Mouse (Mus musculus) bone marrow macrophage, adult 2 months (primary cell): ENCODE measurements at regions not wholly inside any gene's neighbourhood (a gene's known extent, or its start where the extent isn't known, plus 50 kb on each side); places are given as distances from the start of the nearest gene placed in this dataset.

Experiments
- H3K27ac ChIP-seq: 2 replicates; pipeline ENCODE4 v1.5.1; 2012; ENCODE audit warnings: low read depth, low read length; ENCODE audit not compliant: insufficient read depth
- H3K4me1 ChIP-seq: 2 replicates; pipeline ENCODE4 v1.6.1; 2012; ENCODE audit warnings: low read length; ENCODE audit not compliant: control insufficient read depth, insufficient read depth
- H3K4me3 ChIP-seq: 2 replicates; pipeline ENCODE4 v1.5.1; 2012; ENCODE audit warnings: mild to moderate bottlenecking, low read length, moderate library complexity; ENCODE audit not compliant: insufficient read depth
- CTCF ChIP-seq: IDR thresholded peaks from 2 replicates; pipeline ENCODE4 v1.5.1; 2012; ENCODE audit warnings: low read depth, mild to moderate bottlenecking, low read length, moderate library complexity
- POLR2A ChIP-seq: IDR thresholded peaks from 2 replicates; pipeline ENCODE4 v1.6.1; 2012; ENCODE audit warnings: mild to moderate bottlenecking, low read depth, low read length, borderline replicate concordance

DNA sequence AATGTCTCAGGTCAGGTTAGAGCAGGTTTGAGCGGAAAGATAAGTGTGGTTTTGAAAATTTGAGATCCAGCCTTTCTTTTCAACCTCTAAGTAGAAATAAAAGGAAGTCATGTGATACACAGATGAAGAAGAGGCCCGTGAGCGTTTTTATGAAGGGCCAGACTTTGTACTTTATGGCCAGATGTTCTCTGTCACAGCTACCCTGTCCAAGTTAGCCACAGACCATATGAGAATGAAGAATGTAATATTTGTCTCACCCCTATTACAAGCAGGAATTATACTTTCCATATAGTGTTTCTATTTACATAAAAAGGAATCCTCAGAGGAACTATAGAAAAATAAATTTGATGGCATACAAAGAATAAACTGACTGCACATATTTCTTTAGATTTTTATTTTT is 114.9 kb upstream of the Ahr start:
- no peak for TF ChIP-seq CTCF
- no peak for TF ChIP-seq POLR2A
- H3K27ac ChIP-seq: no peak overlapping the region
- H3K4me3 ChIP-seq: no peak overlapping the region
- H3K4me1 ChIP-seq: no peaks in the 10 kb centered on the region

DNA sequence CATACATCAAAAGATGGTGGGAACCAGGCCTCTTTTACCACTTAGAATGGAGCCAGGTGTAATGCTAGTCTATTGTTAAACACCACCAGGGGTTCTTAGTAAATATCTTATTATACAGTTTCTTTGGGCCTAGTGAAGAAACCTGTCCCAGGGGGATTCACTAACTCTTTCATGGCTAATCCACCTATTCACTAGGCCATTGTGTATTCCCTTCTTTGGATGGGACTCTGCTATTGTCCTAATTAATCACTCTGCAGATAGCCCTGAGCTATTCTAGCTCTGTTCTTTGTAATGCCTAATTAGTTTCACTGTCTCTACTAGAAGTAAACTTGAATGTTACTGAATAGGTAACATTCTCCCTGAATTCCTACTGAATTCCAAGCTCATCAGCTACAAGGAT is 107.6 kb upstream of the Ahr start:
- no peak overlapping the region for H3K27ac ChIP-seq
- TF ChIP-seq CTCF: no peak
- no peak for TF ChIP-seq POLR2A
- H3K4me1 ChIP-seq: no peaks in the 10 kb centered on the region
- H3K4me3 ChIP-seq: no peak overlapping the region

DNA sequence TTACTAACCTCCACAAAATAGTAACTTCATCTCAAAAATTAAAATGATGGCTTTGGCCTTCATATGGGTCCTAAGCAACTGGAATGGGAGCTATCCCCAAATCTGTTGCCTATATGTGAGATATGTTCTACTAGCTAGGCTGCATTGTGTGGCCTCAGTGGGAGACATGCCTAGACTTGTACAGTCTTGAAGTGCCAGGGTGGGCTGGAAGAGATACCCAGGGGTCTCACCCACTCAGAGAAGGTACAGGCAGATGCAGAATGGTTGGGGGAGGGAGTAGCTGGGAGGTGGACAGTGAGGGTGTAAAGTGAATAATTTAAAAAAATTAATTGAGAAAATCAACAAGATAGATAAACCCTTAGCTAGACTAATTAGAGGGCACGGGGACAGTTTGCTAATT is 106.9 kb upstream of the Ahr start:
- no peak overlapping the region for H3K4me3 ChIP-seq
- TF ChIP-seq CTCF (no peak), POLR2A (no peak)
- no peak overlapping the region for H3K27ac ChIP-seq

DNA sequence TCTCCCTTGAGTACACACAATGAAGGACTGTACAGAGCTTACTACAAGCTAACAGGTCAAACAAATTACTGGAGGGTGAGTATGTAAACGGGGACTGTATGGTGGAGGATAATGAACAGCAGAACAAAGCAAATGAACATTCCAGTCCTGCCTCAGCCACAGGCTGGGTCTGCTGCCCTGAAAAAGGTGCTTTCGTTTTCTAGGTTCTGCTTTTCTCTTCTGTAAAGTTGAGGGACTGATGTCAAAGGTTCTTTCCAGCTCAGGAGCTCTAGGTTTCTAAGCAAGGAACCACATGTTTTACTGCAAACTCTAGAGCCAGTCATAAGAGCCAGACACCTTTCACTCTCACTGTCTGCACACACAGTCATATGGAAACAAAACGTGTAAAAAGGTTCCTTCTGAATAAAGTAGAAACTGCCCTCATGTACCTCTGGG is 106.1 kb upstream of the Ahr start:
- Histone ChIP-seq H3K4me1 (no peaks in the 10 kb centered on the region), H3K4me3 (no peak overlapping the region), H3K27ac (no peak overlapping the region)
- TF ChIP-seq POLR2A (no peak), CTCF (no peak)

More for the DNA sequence above, 106.9 kb upstream of the Ahr start:
- no peaks in the 10 kb centered on the region for H3K4me1 ChIP-seq

DNA sequence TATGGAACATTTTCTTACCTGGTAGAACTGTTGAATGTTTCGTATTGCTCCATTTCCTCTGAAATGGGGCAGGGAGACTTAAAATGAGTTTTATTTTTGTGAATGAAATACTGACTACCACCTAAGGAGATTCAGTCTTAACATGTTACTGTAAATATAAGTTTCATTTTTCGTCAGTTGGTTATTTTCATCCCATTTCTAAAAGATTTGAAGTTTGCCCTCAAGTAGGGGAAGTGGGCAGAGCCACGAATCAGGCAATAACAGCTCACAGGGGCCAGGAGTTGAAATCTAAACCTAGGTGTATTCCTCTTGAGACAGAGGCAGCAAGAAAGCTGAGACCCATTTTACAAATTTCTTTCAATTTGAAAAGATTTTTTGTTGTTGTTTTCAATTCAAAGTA is 88.6 kb upstream of the Ahr start:
- H3K27ac ChIP-seq: no peak overlapping the region
- H3K4me1 ChIP-seq: no peaks in the 10 kb centered on the region
- TF ChIP-seq CTCF (no peak), POLR2A (no peak)
- H3K4me3 ChIP-seq: no peak overlapping the region

DNA sequence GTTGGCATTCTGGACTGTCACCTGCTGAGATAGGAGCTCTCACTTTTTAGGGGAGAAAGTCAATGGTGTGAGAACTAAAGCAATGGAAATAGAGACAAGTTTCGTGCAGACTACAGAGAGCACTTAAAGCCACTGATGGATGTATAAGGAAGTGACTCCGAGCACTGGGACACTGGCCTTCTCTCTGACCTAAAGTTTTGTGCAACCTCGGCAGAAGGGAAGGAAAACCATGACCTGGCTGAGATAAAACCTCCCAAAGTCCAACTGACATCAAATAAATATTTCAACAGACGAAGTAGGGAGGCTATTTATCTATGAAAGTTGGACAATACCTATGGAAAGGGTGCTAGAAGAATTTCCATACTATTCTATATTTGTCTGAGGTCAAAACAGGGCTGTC is 80.0 kb upstream of the Ahr start:
- H3K4me1 ChIP-seq: no peaks in the 10 kb centered on the region
- no peak overlapping the region for H3K4me3 ChIP-seq
- TF ChIP-seq POLR2A (no peak), CTCF (no peak)
- H3K27ac ChIP-seq: no peak overlapping the region

DNA sequence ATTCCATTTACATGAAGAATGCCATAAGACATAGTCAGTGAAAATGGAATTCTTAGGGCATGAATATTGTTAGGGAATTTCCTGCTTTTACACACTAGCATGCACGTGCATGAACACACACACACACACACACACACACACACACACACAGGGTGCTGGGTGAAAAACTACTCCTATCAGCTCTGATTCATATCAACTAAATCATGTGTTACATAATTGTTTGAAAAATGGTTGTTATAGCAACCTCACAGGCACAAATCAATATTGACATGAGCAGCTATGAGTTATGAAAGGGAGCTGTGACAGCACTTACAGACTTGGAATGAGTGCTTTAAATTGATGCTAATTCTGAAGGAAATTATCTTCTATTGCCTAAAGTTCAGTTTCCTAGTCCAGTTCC is 72.8 kb upstream of the Ahr start:
- no peak for TF ChIP-seq POLR2A
- TF ChIP-seq CTCF: no peak

DNA sequence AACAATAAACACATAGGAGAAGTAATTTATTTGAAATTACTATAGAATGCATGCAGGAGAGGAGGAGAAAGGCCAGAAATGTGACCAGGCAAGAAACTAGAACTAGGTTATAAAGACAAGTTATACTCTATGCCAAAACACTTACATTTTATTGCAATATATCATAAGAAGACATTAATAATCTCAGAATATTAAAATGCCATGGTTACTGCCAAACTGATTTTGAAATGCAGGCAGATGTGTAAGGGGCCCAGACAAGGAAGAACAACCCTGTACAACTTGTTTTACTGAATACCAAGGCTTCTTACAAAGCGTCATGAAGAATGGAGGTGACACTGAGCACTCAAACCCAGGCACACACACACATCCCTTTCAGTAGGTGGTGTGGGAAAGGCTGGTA is 68.9 kb upstream of the Ahr start:
- TF ChIP-seq CTCF: no peak
- no peak for TF ChIP-seq POLR2A
- Histone ChIP-seq H3K4me3 (no peak overlapping the region), H3K27ac (no peak overlapping the region), H3K4me1 (no peaks in the 10 kb centered on the region)

More for the DNA sequence above, 72.8 kb upstream of the Ahr start:
- no peak overlapping the region for H3K27ac ChIP-seq
- no peaks in the 10 kb centered on the region for H3K4me1 ChIP-seq
- H3K4me3 ChIP-seq: no peak overlapping the region

DNA sequence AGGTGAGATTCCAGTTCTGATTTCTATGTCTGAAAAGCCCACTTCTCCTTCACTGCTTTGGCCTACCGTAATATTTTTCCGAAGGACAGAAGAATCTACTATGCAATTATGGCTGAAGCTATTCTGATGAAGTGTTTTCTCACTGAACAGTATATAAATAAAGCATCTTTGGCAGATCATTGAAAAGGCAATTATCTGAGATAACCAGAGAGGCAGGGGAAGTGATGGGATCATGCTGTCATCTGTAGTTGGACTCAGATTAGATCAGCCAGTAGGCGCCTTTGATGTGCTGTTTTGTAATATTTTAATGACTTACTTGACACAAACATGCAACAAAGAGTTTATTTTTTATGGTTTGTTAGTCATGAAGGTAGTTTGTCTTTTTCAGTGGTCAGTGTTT is 67.8 kb upstream of the Ahr start:
- H3K4me3 ChIP-seq: no peak overlapping the region
- TF ChIP-seq POLR2A (no peak), CTCF (no peak)
- no peak overlapping the region for H3K27ac ChIP-seq
- no peaks in the 10 kb centered on the region for H3K4me1 ChIP-seq

DNA sequence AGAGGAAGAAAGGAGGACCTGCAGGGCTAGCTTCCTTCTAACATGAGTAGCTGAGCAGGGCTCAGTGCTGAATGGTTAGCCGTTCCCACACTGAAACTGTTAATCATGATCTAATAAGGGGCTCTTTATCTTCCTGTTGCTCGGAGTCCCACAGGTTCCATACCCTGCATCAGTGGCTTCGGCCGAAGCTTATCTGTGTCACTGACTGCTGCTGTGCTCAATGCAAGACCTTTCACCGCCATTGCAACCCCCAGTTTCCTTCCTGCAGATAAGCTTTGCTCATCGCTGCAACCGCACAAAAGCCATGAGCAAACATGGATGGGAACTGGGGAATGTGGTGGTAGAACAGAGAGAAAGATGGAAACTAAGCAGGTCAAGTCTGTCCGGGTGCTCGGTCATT is 63.5 kb upstream of the Ahr start:
- H3K4me1 ChIP-seq: no peaks in the 10 kb centered on the region
- no peak for TF ChIP-seq POLR2A
- TF ChIP-seq CTCF: no peak
- H3K27ac ChIP-seq: no peak overlapping the region
- no peak overlapping the region for H3K4me3 ChIP-seq

DNA sequence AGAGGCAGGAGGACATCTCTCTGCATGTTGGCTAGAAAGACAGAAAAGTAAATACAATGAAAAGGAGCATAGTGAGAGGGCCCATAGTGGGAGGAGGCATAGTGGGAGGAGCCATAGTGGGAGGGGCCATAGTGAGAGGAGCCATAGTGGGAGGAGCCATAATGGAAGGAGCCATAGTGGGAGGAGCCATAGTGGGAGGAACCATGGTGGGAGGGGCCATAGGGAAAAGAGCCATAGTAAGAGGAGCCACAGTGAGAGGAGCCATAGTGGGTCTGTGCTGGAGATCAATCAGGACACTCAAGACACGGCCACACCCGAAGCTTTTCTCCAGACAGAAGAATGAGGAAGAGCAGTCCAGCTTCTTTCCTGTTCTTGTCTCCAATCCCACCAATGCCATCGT is 58.0 kb upstream of the Ahr start:
- TF ChIP-seq CTCF: no peak
- TF ChIP-seq POLR2A: no peak
- Histone ChIP-seq H3K4me1 (no peaks in the 10 kb centered on the region), H3K4me3 (no peak overlapping the region), H3K27ac (no peak overlapping the region)
